Mouse (Mus musculus) forelimb bud, embryonic 11.5 days (tissue): ENCODE results near the gene Cd2bp2.

Experiments
- DNase-seq: peaks from one replicate; pipeline ENCODE4 v3.0.0-alpha.2; 2012; ENCODE audit warnings: low read depth, low spot score

Gene Cd2bp2

GRCm38 (mm10) chr7:127195544-127196295 lies at the start of gene Cd2bp2:
Cd2bp2 (minus strand) TSS chr7:127196050.
- peak; percentile 97 for DNase-seq

GRCm38 (mm10) chr7:127244658-127245510 lies 49.0 kb upstream of the Cd2bp2 start:
- DNase-seq = no peak

DNA sequence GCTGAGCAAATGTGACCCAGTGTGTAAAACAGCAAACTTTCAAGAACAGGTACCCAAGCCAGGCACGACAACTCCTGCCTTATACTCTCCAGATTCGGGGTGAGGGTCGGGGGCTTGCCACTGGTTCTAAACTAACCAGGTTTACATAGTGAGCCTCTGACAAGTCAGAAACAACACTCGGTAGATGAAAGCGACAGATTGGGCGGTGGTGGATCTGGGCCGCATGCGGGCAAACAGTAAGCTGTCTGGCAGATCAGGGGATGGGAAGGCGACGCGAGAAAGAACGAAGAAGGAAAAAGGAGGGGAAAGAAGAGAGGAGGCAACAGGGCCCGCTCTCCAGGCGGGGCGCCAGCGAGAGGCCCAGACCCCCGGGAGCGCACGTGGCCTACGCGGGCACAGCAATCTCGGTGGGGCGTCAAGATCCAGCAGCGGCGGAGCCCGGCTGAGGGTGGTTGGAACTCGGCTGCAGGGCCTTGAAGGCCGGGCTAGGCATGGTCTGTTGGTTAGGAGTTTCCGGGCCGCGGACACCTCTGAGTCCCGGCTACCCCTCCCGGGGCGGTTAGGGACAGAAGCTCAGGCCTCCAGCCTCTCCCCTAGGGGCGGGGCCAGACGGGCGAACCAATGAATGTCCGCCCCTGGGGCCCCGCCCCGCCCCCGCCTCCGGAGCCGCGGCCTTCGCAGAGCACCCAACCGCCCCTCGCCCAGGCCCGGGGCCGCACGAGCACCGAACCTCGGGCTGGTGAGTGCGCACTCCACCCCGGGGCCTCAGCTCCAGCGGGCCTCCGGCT lies 48.2 kb upstream of the Cd2bp2 start, which contains the start of gene Zfp771:
Gene Zfp771, plus strand, starts transcription at position 405 of the 788 bp plus-strand sequence.
- peak; percentile 84 for DNase-seq

DNA sequence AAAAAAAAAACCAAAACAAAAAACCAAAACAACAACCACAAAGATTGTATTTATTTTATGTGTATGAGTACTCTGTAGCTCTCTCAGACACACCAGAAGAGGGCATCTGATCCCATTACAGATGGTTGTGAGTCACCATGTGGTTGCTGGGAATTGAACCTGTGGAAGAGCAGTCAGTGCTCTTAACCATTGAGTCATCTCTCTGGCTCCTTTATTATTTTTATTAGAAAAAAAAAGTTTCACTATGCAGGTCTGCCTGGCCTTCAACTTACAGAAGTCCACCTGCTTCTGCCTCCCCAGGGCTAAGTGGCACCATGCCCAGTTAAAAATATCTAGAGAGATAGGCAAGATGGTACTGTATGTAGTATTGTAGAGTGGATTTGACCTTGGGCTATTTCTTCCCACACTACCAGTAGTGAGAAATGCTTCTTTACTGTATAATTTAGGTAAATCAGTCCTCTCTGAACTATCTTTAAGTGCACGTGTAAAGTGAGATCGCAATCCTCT lies 47.6 kb upstream of the Cd2bp2 start:
- no peak for DNase-seq

- DNase-seq = no peak
These were observed 38.9 kb upstream of the Cd2bp2 start for GRCm38 (mm10) chr7:127234777-127235176.

- no peak for DNase-seq
These were observed 37.9 kb upstream of the Cd2bp2 start for GRCm38 (mm10) chr7:127233765-127234164.

DNA sequence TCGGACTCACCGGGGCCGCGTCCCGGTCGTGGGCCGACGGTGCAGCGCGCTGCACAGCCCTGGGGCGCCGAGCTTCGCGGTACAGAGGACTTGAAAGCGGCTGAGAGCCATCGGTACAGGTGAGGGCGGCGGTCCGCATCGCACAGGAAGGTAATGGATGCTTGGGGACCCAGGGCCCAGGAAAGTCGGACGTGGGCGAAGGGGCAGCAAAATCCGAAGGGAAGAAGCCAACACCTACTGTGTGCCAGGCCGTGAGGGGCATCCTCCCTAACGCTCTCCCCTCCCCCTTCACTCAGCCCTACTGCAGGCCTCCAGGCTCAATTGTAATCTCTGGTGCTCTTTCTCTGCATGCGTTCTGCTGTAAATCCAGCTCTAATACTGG lies 37.5 kb upstream of the Cd2bp2 start:
- no peak for DNase-seq

GRCm38 (mm10) chr7:127232622-127233367 lies 36.9 kb upstream of the Cd2bp2 start, which contains the start of the genes Zfp553 and Sept1:
Zfp553 (plus strand) TSS chr7:127233061.
Sept1 (minus strand) TSS chr7:127233130.
- DNase-seq = peak; percentile 72

GRCm38 (mm10) chr7:127231826-127232621 lies 36.2 kb upstream of the Cd2bp2 start:
- no peak for DNase-seq

DNA sequence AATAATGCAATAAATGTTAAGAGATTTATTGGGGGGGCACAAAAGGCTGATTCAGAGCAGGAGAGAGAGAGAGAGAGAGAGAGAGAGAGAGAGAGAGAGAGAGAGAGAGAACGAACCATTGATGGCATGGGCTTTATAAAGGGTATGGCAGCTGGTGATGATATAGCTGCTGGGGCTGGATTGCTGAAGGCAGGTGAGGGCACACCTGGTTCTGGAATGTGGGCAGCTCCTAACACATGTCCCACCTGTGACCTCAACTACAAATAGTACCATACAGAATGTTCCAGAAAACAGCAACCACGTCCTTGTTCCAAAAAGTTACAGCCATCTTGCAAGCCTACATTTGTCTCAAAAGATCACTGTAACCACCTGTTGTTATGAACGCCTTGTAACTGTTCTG lies 35.5 kb upstream of the Cd2bp2 start:
- DNase-seq = no peak

DNA sequence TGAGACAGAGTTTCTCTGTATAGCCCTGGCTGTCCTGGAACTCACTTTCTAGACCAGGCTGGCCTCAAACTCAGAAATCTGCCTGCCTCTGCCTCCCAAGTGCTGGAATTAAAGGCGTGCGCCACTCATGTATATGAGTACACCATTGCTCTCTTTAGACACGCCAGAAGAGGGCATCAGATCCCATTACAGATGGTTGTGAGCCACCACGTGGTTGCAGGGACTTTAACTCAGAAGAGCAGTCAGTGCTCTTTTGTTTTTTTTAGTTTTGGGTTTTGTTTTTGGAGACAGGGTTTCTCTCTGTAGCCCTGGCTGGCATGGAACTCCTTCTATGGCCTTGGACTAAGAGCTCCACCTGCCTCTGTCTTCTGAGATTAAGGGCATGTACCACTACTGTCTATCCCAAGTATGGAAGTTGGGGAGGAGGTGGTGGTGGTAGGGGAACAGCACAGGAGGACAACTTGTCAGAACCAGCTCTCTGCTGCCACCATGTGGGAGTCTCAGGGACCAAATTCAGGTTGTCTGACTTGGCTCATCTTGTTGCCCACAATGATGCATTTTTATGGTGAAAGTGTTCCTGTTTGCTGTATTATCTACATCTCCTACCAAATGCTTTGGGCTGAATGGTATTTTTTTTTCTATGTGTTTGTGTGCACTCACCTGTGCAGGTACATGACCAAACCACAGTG lies 32.9 kb upstream of the Cd2bp2 start:
- DNase-seq = peak; percentile 71

- DNase-seq = no peak
These were observed 29.5 kb upstream of the Cd2bp2 start for GRCm38 (mm10) chr7:127225147-127225995.

DNA sequence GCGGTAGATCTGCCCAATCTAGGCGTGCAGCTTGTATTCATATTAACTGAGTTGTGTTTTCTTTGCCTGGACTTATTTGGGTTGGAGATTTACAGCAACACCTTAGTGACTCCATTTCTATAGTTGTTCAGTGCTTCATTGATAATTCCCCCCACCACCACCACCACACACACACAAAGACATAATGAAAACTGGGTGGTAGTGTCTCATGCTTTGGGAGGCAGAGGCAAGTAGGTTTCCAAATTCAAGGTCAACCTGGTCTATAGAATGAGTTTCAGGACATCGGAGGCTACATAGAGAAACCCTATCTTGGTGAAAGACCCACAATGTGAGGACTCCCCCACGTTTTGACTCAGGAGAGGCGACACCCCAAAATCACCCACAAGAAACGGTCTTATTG lies 28.8 kb upstream of the Cd2bp2 start:
- no peak for DNase-seq

GRCm38 (mm10) chr7:127223515-127224478 lies 27.9 kb upstream of the Cd2bp2 start:
- DNase-seq = no peak

GRCm38 (mm10) chr7:127223106-127223505 lies 27.3 kb upstream of the Cd2bp2 start:
- no peak for DNase-seq

- DNase-seq = no peak
These were observed 24.6 kb upstream of the Cd2bp2 start for GRCm38 (mm10) chr7:127220440-127220839.

DNA sequence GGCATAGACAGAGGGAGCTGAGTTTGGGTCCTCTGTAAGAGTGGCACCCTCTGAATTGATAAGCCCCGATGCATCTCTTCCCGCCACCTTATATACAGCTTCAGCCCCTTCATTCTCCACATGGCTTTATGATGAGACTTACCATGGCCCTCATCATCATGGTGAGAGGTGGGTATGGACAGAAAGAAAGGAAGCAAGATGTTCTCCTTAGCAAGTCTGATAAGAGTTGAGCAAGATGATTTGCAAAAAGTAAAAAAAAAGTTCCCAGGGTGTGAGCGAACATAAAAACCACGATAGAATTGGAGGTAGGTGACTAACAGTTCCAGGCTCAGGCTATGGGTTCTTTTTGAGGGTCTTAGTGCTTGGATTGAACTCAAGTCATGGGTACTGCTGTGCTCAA lies 22.8 kb upstream of the Cd2bp2 start:
- no peak for DNase-seq
